Mouse (Mus musculus) ES-E14 (cell line): ENCODE results near the gene Mymk.

Experiments
- CHD2 ChIP-seq: IDR thresholded peaks from 2 replicates; pipeline ENCODE4 v1.6.1; 2014; ENCODE audit warnings: mild to moderate bottlenecking, low read depth, low read length, inconsistent platforms
- HCFC1 ChIP-seq: IDR thresholded peaks from 2 replicates; pipeline ENCODE4 v1.6.1; 2012; ENCODE audit warnings: low read length, inconsistent platforms, borderline replicate concordance; ENCODE audit not compliant: insufficient read depth
- MAFK ChIP-seq: IDR thresholded peaks from 2 replicates; pipeline ENCODE4 v1.6.1; 2014; ENCODE audit warnings: mild to moderate bottlenecking, low read depth, low read length, inconsistent platforms; ENCODE audit not compliant: insufficient read depth
- ZC3H11A ChIP-seq: IDR thresholded peaks from 2 replicates; pipeline ENCODE4 v1.6.1; 2012; ENCODE audit warnings: low read depth, mild to moderate bottlenecking, inconsistent platforms, low read length, borderline replicate concordance
- ZNF384 ChIP-seq: IDR thresholded peaks from 2 replicates; pipeline ENCODE4 v1.6.1; 2012; ENCODE audit warnings: low read depth, low read length, inconsistent platforms

- TF ChIP-seq ZNF384 (no peak), MAFK (no peak), CHD2 (no peak), HCFC1 (no peak), ZC3H11A (no peak)
These were observed 43.5 kb downstream of the Mymk start for GRCm38 (mm10) chr2:27028437-27029015.
